Mouse (Mus musculus) C2C12 (cell line): ENCODE data around the gene Slc6a19.

ENCODE experiments used
- CTCF ChIP-seq: IDR thresholded peaks from one replicate; pipeline ENCODE4 v1.5.1; 2011; ENCODE audit not compliant: control insufficient read depth, insufficient read depth, insufficient read length
- FOSL1 ChIP-seq: IDR thresholded peaks from one replicate; pipeline ENCODE4 v1.8.0; 2011; ENCODE audit warnings: mild to moderate bottlenecking, low read length; ENCODE audit not compliant: poor library complexity, insufficient read depth, severe bottlenecking
- MAX ChIP-seq: IDR thresholded peaks from one replicate; pipeline ENCODE4 v1.6.1; 2011; ENCODE audit warnings: mild to moderate bottlenecking, control low read depth
- USF1 ChIP-seq: IDR thresholded peaks from one replicate; pipeline ENCODE4 v1.6.1; 2011; ENCODE audit warnings: low read depth, mild to moderate bottlenecking, control low read depth, moderate library complexity

- TF ChIP-seq USF1, result no peak
- no peak for TF ChIP-seq CTCF
- TF ChIP-seq MAX, result no peak
- no peak for TF ChIP-seq FOSL1
Observed at GRCm38 (mm10) chr13:73631837-73632236, 72.8 kb downstream of the Slc6a19 start.
